Mouse (Mus musculus): Measurements from ENCODE around the gene Rab2b.

Gene Rab2b

GRCm38 (mm10) chr14:52277210-52277609 is 2.1 kb downstream of the Rab2b start:
- no peak for DNase-seq (ENCODE audit: low spot score in 2 of 2)

- no peak for DNase-seq (ENCODE audit: low spot score in 2 of 2)
These were observed 6.6 kb downstream of the Rab2b start for GRCm38 (mm10) chr14:52272781-52273180.

DNA sequence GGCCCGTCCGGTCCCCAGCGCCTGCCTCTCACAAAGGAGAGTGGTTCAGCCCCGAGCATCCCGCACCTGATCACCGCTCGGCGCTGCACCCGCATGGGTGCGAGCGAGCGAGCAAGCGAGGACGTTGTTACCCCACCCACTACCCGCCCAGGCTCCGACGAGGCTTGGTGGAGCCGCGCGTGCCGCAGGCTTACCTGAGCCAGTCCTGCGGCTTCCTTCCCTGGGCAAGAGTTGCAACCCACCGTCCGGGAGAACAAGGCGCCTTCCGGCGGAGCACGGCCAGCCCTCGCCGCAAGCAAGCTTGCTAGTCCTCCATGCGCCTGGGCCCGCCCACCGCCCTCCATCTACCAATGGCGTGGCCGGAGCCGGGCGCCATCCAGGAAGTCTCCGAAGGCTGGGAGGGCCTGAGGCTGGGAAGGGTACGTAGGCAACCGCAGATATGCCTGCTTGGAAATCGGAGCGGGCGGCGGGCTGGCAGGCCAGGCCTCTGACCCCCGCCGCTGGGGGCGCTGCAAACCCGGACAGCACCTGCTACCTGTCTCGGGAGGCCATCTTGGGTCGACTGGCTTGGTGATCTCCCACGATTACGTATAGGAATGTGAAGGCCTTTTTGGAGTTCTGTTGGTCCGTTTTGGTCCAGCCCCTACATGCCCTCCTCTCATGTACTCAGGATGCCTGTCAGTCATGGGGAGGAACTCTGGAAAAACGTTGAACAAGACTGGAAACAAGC is 21.7 kb downstream of the Rab2b start, which contains the start of gene Chd8:
TSS of gene Chd8 (minus strand) at position 297 of the 730 bp plus-strand sequence.
- DNase-seq (ENCODE audit: low spot score in 2 of 2) = peak; percentile 98

- DNase-seq (ENCODE audit: low spot score in 2 of 2) = peak in 1 of 2 experiments; percentile 17
These were observed 22.8 kb downstream of the Rab2b start for GRCm38 (mm10) chr14:52256311-52257175.

GRCm38 (mm10) chr14:52246129-52246528 is 33.2 kb downstream of the Rab2b start:
- DNase-seq (ENCODE audit: low spot score in 2 of 2) = no peak

DNA sequence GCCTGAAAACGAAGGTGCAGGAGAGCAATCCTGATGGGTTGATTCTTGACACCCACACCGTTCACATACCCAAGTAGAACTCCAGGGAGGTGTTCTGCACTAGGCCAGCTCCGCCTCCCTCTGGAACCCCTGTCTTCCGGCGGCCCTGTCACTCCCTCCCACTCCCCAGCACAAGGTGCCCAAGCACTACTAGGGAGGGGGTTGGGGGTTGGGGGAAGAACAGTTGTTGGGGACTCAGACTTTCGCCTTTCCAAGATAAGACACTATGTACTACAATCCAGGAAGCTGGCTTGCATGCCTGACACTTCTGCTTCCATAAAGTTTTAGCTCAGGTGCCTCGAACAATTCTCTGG is 34.7 kb downstream of the Rab2b start:
- no peak for DNase-seq (ENCODE audit: low spot score in 2 of 2)

GRCm38 (mm10) chr14:52244041-52244689 is 35.2 kb downstream of the Rab2b start:
- peak; percentile 96 to 98 for DNase-seq (ENCODE audit: low spot score in 2 of 2)

- no peak for DNase-seq (ENCODE audit: low spot score in 2 of 2)
These were observed 43.1 kb downstream of the Rab2b start for GRCm38 (mm10) chr14:52236216-52236615.

DNA sequence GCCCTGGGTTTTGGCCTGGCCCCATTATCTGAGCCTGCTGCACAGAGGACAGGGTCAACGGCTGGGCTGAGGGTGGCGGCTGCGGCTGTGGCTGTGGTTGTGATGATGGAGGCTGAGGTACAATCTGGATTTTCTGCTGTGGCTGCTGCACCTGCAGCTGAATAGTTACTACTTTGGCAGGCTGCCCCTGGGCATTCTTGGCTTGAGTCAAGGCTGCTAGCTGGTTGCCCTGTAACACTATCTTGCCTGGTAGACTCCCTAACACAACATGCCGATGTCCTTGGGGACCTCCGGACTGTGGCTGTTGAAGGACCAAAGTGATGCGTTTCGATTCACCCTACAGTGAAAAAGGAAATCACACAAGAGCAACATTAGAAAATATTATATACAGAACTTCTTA is 44.2 kb downstream of the Rab2b start:
- DNase-seq (ENCODE audit: low spot score in 2 of 2) = no peak

- no peak for DNase-seq (ENCODE audit: low spot score in 2 of 2)
These were observed 47.1 kb downstream of the Rab2b start for GRCm38 (mm10) chr14:52232249-52232648.

- no peak for DNase-seq (ENCODE audit: low spot score in 2 of 2)
These were observed 53.4 kb downstream of the Rab2b start for GRCm38 (mm10) chr14:52225972-52226371.

GRCm38 (mm10) chr14:52217261-52217660 is 62.1 kb downstream of the Rab2b start:
- DNase-seq (ENCODE audit: low spot score in 2 of 2) = no peak
